Mouse (Mus musculus) bone marrow macrophage, adult 2 months (primary cell): Measurements from ENCODE around the gene Traf3. TPM values are rescaled to one million over a fixed set of nuclear protein-coding genes. Genes with fewer than 3 reads are reported as not detected.

Experiments used
- H3K27ac ChIP-seq: 2 replicates; pipeline ENCODE4 v1.5.1; 2012; ENCODE audit warnings: low read depth, low read length; ENCODE audit not compliant: insufficient read depth
- H3K4me1 ChIP-seq: 2 replicates; pipeline ENCODE4 v1.6.1; 2012; ENCODE audit warnings: low read length; ENCODE audit not compliant: control insufficient read depth, insufficient read depth
- H3K4me3 ChIP-seq: 2 replicates; pipeline ENCODE4 v1.5.1; 2012; ENCODE audit warnings: mild to moderate bottlenecking, low read length, moderate library complexity; ENCODE audit not compliant: insufficient read depth
- CTCF ChIP-seq: IDR thresholded peaks from 2 replicates; pipeline ENCODE4 v1.5.1; 2012; ENCODE audit warnings: low read depth, mild to moderate bottlenecking, low read length, moderate library complexity
- POLR2A ChIP-seq: IDR thresholded peaks from 2 replicates; pipeline ENCODE4 v1.6.1; 2012; ENCODE audit warnings: mild to moderate bottlenecking, low read depth, low read length, borderline replicate concordance
- polyA plus RNA-seq: library from polyadenylated mRNA; stranded (reverse); fragments of >200 nt; gene quantifications from 2 replicates; pipeline ENCODE4 v1.2.4, GENCODE M21; 2012; ENCODE audit not compliant: missing spikeins, insufficient read depth, insufficient read length

The Traf3 gene
- polyA plus RNA-seq, 1 experiment: 16.4 TPM

DNA sequence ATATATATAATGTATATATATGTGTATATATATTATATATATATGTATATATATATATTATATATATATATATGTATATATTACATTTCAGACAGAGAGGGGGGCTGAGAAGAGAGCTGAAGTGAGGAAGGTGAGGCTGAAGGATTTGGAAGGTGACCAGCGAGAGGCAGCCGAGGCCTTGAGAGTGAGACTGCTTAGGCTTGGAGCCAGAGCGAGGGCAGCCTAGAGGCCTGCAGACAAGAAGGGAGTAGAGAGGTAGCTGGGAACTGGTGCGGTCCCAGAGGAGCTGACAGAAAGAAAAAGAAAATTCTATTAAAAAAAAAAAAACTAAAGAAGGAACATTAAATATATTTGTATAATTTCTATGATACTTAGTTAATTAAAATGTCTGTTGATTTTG is 2.7 kb downstream of the Traf3 start:
- no peak overlapping the region for H3K4me3 ChIP-seq
- peaks cover 33% of the 10 kb centered on the region for H3K4me1 ChIP-seq
- no peak overlapping the region for H3K27ac ChIP-seq
- no peak for TF ChIP-seq CTCF
- no peak for TF ChIP-seq POLR2A

DNA sequence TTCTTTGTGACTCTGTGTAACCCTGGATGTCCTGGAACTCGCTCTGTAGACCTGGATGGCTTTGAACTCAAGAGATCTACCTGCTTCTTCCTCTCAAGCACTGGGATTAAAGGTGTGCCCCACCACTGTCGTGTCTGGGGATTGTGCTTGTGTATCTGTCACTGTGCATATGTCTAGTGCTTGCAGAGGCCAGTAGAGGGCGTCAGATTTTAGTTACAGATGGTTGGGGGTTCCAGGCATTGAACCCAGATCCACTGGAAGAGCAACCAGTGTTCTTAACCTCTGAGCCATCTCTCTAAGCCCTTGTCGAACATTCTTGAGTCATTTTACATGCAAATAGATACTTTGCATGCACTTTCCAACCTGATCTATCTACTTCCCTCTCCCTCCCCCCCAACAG is 12.6 kb downstream of the Traf3 start:
- H3K27ac ChIP-seq: no peak overlapping the region
- H3K4me1 ChIP-seq: peaks cover 8% of the 10 kb centered on the region
- no peak overlapping the region for H3K4me3 ChIP-seq
- TF ChIP-seq POLR2A (no peak), CTCF (no peak)

DNA sequence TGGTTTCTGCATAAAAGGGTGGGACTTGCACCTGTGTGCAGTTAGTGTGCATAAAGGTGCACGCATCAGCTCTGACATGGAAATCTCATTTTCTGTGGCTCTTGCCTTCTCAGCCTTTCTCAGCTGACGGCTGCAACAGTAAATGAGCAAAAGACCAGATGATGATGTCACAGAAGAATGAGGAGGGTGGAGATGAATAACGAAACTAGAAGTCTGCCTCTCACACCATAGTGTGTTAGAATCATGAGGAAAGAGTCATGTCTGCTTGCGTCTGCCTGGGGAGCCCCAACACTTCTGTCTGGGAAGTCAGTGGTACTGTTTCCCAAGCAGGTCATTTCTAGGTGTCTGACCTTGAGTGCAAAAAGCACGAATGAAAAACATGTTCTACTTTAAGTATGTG is 15.7 kb downstream of the Traf3 start:
- TF ChIP-seq POLR2A (no peak), CTCF (no peak)
- Histone ChIP-seq H3K4me1 (peaks cover 30% of the 10 kb centered on the region), H3K4me3 (no peak overlapping the region), H3K27ac (no peak overlapping the region)

DNA sequence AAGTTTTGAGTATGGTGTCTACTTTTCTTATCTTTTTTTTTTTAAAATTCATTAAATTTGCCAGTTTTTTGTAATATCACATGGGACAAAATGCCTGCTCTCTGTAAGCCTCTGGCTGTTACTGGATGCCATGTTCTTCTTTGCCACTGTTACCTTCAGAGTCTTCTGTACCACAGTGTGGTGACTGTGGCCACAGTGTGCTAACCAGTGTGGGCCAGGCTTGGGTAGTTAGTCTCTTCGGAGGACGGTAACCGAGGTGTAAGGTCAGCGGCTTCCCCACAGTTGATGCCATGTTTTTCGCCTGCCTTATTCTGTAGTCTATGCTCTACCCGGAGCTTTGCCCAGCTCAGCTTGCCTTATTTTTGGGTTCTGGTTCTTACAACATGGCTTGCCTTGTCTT is 16.2 kb downstream of the Traf3 start:
- TF ChIP-seq CTCF: no peak
- no peak for TF ChIP-seq POLR2A
- no peak overlapping the region for H3K4me3 ChIP-seq
- no peak overlapping the region for H3K27ac ChIP-seq
- peaks cover 35% of the 10 kb centered on the region for H3K4me1 ChIP-seq

DNA sequence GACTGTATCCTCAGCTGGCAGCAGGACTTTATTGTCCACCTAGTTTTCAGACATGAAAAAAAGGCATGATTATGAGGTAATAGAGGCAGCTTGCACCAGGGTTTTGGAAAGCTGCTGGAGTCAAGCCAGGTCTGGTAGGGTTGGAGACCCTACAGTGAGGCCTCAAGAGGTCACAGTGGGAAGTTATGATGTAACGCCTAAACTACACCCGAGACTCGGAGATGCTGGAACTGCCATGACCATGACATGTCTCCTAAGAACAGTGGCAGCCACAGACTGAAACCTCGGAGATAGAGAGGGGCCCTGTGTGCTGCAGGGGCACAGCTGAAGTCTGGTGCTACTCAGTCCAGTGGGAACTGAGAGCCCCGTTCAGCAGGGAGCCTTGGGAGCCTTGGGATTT is 18.3 kb downstream of the Traf3 start, which contains the start of gene 4930595D18Rik:
4930595D18Rik (minus strand) TSS at position 16 of the 400 bp plus-strand sequence.
- Histone ChIP-seq H3K27ac (no peak within 1 kb of the TSS), H3K4me3 (no peak within 1 kb of the TSS), H3K4me1 (peaks cover 41% of the 10 kb centered on the region)
- no peak for TF ChIP-seq CTCF
- no peak for TF ChIP-seq POLR2A

DNA sequence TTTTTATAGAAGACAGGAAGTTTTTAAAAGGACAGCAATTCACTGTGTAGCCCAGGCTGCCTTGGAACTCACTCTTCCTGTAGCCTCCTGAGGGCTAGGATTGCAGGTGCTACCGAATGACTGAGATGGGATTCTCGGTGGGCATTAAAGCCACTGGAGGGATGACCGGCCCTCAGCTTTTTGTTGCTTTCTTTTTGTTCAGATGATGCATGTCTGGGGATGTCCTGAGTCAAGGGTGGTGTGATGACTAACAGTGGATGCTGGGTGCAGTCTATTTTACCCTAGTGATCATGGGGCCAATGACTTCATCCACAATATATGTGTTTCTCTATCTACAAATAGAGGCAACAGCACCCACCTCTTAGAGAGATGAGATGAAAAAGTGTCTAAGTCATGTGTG is 20.8 kb downstream of the Traf3 start:
- Histone ChIP-seq H3K4me1 (peaks cover 44% of the 10 kb centered on the region), H3K4me3 (peak overlapping the region; percentile 12; the same call in 1 of the 2 replicates), H3K27ac (peak overlapping the region; percentile 60)
- TF ChIP-seq POLR2A (no peak), CTCF (no peak)

DNA sequence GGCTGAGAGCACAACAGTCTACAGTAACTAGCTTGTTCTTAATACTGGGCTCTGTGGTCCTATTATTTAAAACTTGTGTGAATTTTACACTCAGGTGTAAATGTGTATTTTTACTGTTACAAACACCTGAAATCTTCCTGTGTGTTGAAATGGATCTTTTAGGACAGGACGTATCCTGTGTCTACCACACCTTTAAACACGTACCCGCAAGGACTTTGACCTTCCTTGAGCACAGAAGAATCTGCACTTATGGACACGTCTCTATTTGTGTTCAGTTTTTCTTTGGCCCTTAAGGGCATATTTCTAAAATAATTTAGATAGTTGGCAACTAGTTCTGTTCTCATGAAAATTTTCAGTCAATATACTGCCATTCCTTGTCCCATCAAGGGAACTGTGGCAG is 22.1 kb downstream of the Traf3 start:
- no peak overlapping the region for H3K4me3 ChIP-seq
- peaks cover 54% of the 10 kb centered on the region for H3K4me1 ChIP-seq
- no peak overlapping the region for H3K27ac ChIP-seq
- no peak for TF ChIP-seq CTCF
- TF ChIP-seq POLR2A: no peak

DNA sequence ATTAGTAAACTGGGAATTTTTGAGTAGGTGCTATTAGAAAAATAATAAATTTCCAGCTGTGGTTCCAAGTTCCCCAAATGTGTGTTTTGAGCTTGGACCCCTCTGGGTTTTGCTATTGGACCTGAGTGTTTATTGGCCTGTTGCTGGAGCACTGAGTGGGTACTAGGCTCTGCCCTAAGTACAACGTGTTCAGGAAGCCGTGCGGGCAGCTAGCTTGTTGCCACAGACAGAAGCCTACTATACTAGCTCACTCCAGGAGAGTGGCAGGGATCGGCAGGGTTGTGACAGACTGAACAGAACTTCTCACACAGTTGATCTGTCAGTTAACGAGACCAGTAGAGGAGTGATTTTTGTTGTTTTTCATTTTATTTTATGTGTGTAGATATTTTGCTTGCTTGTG is 24.2 kb downstream of the Traf3 start:
- TF ChIP-seq POLR2A (no peak), CTCF (no peak)
- Histone ChIP-seq H3K4me1 (peaks cover 54% of the 10 kb centered on the region), H3K27ac (no peak overlapping the region), H3K4me3 (no peak overlapping the region)

DNA sequence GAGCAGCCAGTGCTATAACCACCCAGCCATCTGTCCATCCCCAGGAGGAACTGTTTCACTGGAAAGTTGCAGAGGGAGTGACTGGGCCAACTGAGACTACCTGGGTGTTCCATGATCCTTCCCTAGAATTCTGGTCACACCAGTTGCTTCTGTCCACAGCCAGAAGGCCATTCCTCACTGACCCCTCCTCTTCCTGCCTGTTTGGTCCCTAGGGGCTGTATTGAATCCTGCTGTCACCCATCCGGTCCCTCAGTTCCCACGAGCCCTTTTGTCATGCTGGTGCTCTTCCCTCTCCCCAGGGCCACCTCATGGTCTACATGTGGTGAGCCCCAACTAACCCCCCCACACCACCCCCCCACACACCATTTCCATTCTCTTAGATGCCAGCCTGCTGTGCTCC is 24.7 kb downstream of the Traf3 start:
- Histone ChIP-seq H3K27ac (no peak overlapping the region), H3K4me3 (no peak overlapping the region), H3K4me1 (peaks cover 51% of the 10 kb centered on the region)
- TF ChIP-seq CTCF (no peak), POLR2A (no peak)

DNA sequence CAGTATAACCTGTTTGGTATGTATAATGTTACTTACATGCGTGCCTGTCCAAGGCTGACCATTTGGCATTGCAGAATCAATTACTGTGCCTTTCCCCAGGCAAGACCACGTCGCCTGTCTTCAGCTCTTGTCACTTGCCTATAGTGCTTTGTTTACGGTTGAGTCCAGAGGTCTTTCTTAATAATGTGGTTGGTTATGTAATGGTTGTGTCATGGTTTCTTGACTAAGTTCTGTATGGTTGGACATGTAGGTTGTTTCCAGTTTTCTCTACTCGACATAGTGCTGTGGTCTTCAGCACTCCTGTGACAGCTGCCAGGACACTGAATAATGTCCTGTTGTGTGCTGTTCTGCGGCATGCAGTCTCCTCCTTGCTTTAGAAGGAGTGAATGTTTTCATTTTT is 26.6 kb downstream of the Traf3 start:
- Histone ChIP-seq H3K4me3 (no peak overlapping the region), H3K27ac (no peak overlapping the region), H3K4me1 (peaks cover 37% of the 10 kb centered on the region)

DNA sequence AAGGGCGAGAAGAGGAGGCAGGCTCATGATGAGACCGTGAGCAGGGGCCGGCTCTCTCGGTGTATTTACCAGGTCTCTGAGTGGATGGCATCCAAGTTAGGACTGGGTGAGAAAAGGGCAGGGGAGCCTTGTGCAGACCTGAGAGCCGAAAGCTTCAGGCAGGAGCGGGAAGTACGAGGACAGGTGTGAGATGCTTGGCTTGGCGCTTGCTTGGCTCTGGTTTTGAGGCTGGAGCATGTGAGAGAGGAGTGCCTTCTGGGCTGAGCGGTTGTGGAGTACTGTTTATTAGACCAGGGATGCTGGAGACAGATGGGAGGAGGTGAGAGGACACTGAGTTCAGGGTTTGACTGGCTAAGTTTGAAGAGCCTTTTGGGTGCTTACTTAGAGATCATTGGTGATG is 27.2 kb downstream of the Traf3 start:
- Histone ChIP-seq H3K27ac (no peak overlapping the region), H3K4me3 (no peak overlapping the region), H3K4me1 (peaks cover 36% of the 10 kb centered on the region)
- TF ChIP-seq CTCF (no peak), POLR2A (no peak)

More for the DNA sequence above, 26.6 kb downstream of the Traf3 start:
- TF ChIP-seq POLR2A: no peak
- no peak for TF ChIP-seq CTCF
